Mouse (Mus musculus): ENCODE measurements around the gene AI854703. TPM values are rescaled to one million over a fixed set of nuclear protein-coding genes. Genes with fewer than 3 reads are reported as not detected.
A peak's percentile ranks its signal among the peaks of the same experiment; 100 is the strongest.

Gene AI854703
- polyA plus RNA-seq (2014; fragmentation: Nextera tagmentation; extraction: Ambion mirVana): 0.69 and 0.71 TPM in 2 replicates

DNA sequence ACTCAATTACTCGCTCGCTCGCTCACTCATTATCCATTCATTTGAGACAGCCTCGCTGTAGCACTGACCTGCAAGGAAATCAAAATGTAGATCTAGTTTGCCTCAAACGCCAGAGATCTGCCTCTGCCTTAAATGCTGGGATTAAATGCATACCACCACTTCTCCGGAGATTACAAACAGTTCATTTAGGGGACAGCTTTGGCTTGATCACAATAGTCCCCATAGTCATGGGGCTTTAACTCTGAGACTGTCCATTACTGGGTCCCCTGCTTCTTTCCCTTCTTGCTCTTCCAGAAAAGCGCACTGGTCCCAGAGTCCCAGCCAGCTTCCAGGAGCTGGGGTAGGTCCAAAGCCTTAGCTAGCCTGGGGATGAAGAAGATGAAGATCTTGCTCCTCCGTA, at the start of gene AI854703:
Gene AI854703 (plus strand): TSS at position 301 of the 400 bp plus-strand sequence.
- Histone ChIP-seq H3K4me2 (ENCODE audit: low read depth, low read length) (peak within 1 kb of the TSS; percentile 73), H3K36me3 (replicated peaks; ENCODE audit: control insufficient read depth, insufficient read depth, low read depth, low read length) (no peaks in the 10 kb centered on the region), H3K27ac (replicated peaks; ENCODE audit: low read depth, low read length) (no peak within 1 kb of the TSS), H3K27me3 (ENCODE audit: control insufficient read depth, insufficient read depth, low read length) (peaks cover 17% of the 10 kb centered on the region), H3K9ac (replicated peaks; ENCODE audit: low read length) (peak within 1 kb of the TSS; percentile 22), H3K4me3 (ENCODE audit: low read depth, low read length) (peak within 1 kb of the TSS; percentile 32), H3K9me3 (replicated peaks; ENCODE audit: control insufficient read depth, low read length) (no peaks in the 10 kb centered on the region), H3K4me1 (ENCODE audit: control insufficient read depth, insufficient read depth, low read length) (no peaks in the 10 kb centered on the region)
- WGBS: 30% methylated on average over 8 of the region's 8 CpGs
- DNase-seq (ENCODE audit: low spot score): no peak
- ATAC-seq (replicated peaks; ENCODE audit: insufficient number of reproducible peaks, low FRiP score, low TSS enrichment, low read depth): no peak

DNA sequence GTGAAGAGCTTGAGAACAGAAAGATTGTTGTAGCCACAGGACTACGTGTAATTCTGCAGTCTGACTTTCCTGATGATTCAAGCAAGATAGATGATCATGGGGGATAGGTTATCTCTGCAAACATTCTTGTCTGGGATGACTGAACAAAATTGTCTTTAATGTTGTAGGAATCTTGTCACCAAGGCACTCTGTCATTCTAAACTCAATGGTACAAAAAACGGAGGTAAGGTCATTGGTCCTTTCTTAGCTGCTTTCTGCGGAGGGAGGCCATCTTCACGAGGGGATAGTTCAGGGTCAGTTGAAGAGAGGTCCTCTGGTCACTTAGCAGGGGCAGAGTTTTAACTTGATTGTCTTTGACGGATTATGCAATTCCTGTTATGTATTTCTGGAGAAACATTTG, 47.8 kb upstream of the AI854703 start:
- no peak for ATAC-seq (replicated peaks; ENCODE audit: insufficient number of reproducible peaks, low FRiP score, low TSS enrichment, low read depth)
- WGBS: 67% methylated on average over 5 of the region's 5 CpGs

GRCm38 (mm10) chr6:48579215-48579648, 47.3 kb upstream of the AI854703 start:
- no peaks in the 10 kb centered on the region for H3K4me1 ChIP-seq (ENCODE audit: control insufficient read depth, insufficient read depth, low read length)
- no peak overlapping the region for H3K9ac ChIP-seq (replicated peaks; ENCODE audit: low read length)
- ATAC-seq (replicated peaks; ENCODE audit: insufficient number of reproducible peaks, low FRiP score, low TSS enrichment, low read depth) (no peak), DNase-seq (ENCODE audit: low spot score) (no peak)
- H3K9me3 ChIP-seq (replicated peaks; ENCODE audit: control insufficient read depth, low read length): no peaks in the 10 kb centered on the region
- H3K27me3 ChIP-seq (ENCODE audit: control insufficient read depth, insufficient read depth, low read length): no peaks in the 10 kb centered on the region
- H3K27ac ChIP-seq (replicated peaks; ENCODE audit: low read depth, low read length): no peak overlapping the region
- no peaks in the 10 kb centered on the region for H3K36me3 ChIP-seq (replicated peaks; ENCODE audit: control insufficient read depth, insufficient read depth, low read depth, low read length)
- no peak overlapping the region for H3K4me3 ChIP-seq (ENCODE audit: low read depth, low read length)
- H3K4me2 ChIP-seq (ENCODE audit: low read depth, low read length): no peak overlapping the region
- 34% methylated on average over 5 of the region's 5 CpGs for WGBS

More for the DNA sequence above, 47.8 kb upstream of the AI854703 start:
- Histone ChIP-seq H3K36me3 (replicated peaks; ENCODE audit: control insufficient read depth, insufficient read depth, low read depth, low read length) (no peaks in the 10 kb centered on the region), H3K4me2 (ENCODE audit: low read depth, low read length) (no peak overlapping the region), H3K4me1 (ENCODE audit: control insufficient read depth, insufficient read depth, low read length) (no peaks in the 10 kb centered on the region), H3K9ac (replicated peaks; ENCODE audit: low read length) (no peak overlapping the region), H3K27me3 (ENCODE audit: control insufficient read depth, insufficient read depth, low read length) (no peaks in the 10 kb centered on the region), H3K9me3 (replicated peaks; ENCODE audit: control insufficient read depth, low read length) (no peaks in the 10 kb centered on the region), H3K27ac (replicated peaks; ENCODE audit: low read depth, low read length) (no peak overlapping the region), H3K4me3 (ENCODE audit: low read depth, low read length) (no peak overlapping the region)
- DNase-seq (ENCODE audit: low spot score): no peak

- no peaks in the 10 kb centered on the region for H3K9me3 ChIP-seq (replicated peaks; ENCODE audit: control insufficient read depth, low read length)
- H3K4me2 ChIP-seq (ENCODE audit: low read depth, low read length): no peak overlapping the region
- no peak for ATAC-seq (replicated peaks; ENCODE audit: insufficient number of reproducible peaks, low FRiP score, low TSS enrichment, low read depth)
- H3K4me3 ChIP-seq (ENCODE audit: low read depth, low read length): no peak overlapping the region
- no peaks in the 10 kb centered on the region for H3K36me3 ChIP-seq (replicated peaks; ENCODE audit: control insufficient read depth, insufficient read depth, low read depth, low read length)
- 45% methylated on average over 3 of the region's 3 CpGs for WGBS
- DNase-seq (ENCODE audit: low spot score): no peak
- H3K27me3 ChIP-seq (ENCODE audit: control insufficient read depth, insufficient read depth, low read length): no peaks in the 10 kb centered on the region
- H3K4me1 ChIP-seq (ENCODE audit: control insufficient read depth, insufficient read depth, low read length): no peaks in the 10 kb centered on the region
- H3K9ac ChIP-seq (replicated peaks; ENCODE audit: low read length): no peak overlapping the region
- H3K27ac ChIP-seq (replicated peaks; ENCODE audit: low read depth, low read length): no peak overlapping the region
These were observed 45.3 kb upstream of the AI854703 start for GRCm38 (mm10) chr6:48581257-48581656.

GRCm38 (mm10) chr6:48582037-48582436, 44.5 kb upstream of the AI854703 start:
- H3K9ac ChIP-seq (replicated peaks; ENCODE audit: low read length): no peak overlapping the region
- H3K9me3 ChIP-seq (replicated peaks; ENCODE audit: control insufficient read depth, low read length): no peaks in the 10 kb centered on the region
- WGBS: 65% methylated on average over 3 of the region's 3 CpGs
- H3K36me3 ChIP-seq (replicated peaks; ENCODE audit: control insufficient read depth, insufficient read depth, low read depth, low read length): no peaks in the 10 kb centered on the region
- no peak overlapping the region for H3K4me2 ChIP-seq (ENCODE audit: low read depth, low read length)
- ATAC-seq (replicated peaks; ENCODE audit: insufficient number of reproducible peaks, low FRiP score, low TSS enrichment, low read depth) (peak; percentile 48; the same call in 1 of the 2 replicates), DNase-seq (ENCODE audit: low spot score) (peak; percentile 87)
- H3K27ac ChIP-seq (replicated peaks; ENCODE audit: low read depth, low read length): no peak overlapping the region
- H3K27me3 ChIP-seq (ENCODE audit: control insufficient read depth, insufficient read depth, low read length): no peaks in the 10 kb centered on the region
- no peaks in the 10 kb centered on the region for H3K4me1 ChIP-seq (ENCODE audit: control insufficient read depth, insufficient read depth, low read length)
- H3K4me3 ChIP-seq (ENCODE audit: low read depth, low read length): no peak overlapping the region

DNA sequence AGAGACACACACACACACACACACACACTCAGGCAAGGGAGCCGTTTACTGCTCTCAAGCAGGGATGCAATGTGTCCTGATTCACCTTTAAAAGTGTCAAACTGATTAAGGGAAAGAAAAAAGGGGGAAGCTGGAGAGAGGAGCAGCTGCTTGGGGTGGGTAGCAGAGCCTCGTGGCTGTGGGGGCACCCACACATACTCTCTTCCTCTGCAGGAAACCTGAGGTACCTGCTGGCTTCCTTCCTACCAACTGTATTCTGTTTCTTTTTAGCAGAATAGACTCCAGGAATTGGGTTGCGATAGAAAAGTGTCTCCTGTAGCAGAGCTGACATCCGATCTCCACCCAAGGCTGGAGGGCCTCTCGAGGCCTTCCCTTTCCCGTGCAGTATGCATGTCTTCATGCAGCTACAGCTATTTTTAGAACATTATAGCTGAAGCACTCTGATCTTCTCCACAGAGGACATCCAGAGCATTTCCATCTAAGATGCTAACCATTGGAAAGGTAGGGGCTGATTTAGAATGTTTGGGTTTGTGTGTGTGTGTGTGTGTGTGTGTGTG, 37.3 kb upstream of the AI854703 start, which contains the start of gene Gm45021:
Gene Gm45021 (plus strand): TSS at position 417 of the 557 bp plus-strand sequence.
- Histone ChIP-seq H3K27ac (replicated peaks; ENCODE audit: low read depth, low read length) (no peak within 1 kb of the TSS), H3K4me2 (ENCODE audit: low read depth, low read length) (no peak within 1 kb of the TSS), H3K4me1 (ENCODE audit: control insufficient read depth, insufficient read depth, low read length) (peaks cover 2% of the 10 kb centered on the region; the same call in 1 of the 2 replicates), H3K9ac (replicated peaks; ENCODE audit: low read length) (no peak within 1 kb of the TSS), H3K9me3 (replicated peaks; ENCODE audit: control insufficient read depth, low read length) (no peaks in the 10 kb centered on the region), H3K27me3 (ENCODE audit: control insufficient read depth, insufficient read depth, low read length) (no peaks in the 10 kb centered on the region), H3K36me3 (replicated peaks; ENCODE audit: control insufficient read depth, insufficient read depth, low read depth, low read length) (no peaks in the 10 kb centered on the region), H3K4me3 (ENCODE audit: low read depth, low read length) (no peak within 1 kb of the TSS)
- DNase-seq (ENCODE audit: low spot score) (no peak), ATAC-seq (replicated peaks; ENCODE audit: insufficient number of reproducible peaks, low FRiP score, low TSS enrichment, low read depth) (no peak)
- WGBS: 42% methylated on average over 6 of the region's 6 CpGs

DNA sequence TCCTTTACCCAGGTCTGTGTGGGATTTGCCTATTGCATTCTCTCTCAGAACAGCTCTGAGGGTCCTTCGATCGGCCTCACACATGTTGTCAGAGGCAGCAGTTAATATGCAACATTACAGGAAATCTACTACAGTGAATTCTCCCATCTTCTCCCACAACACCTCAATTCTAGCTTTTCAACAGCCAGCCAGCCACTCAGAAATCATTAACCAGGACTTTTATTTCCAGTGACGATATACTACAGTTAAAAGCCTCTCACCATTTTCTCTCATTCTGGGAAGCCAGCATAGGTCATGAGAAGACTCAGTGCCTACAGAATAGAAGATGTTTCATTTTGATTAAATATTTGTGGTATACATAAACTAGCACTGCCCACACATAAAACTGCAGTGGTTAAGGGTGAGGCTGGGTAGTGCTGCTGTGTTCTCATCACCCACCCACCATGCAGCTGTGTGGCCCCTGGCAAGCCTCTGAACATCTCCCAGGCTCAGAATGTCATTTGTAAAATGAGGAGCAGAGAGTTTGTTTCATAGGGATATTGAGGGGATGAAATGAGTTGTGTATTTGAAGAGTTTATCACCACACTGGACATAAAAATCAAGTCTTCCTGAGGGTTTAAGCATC, 35.2 kb upstream of the AI854703 start:
- no peak overlapping the region for H3K4me2 ChIP-seq (ENCODE audit: low read depth, low read length)
- WGBS: 90% methylated on average over 3 of the region's 3 CpGs
- DNase-seq (ENCODE audit: low spot score) (no peak), ATAC-seq (replicated peaks; ENCODE audit: insufficient number of reproducible peaks, low FRiP score, low TSS enrichment, low read depth) (no peak)
- H3K27ac ChIP-seq (replicated peaks; ENCODE audit: low read depth, low read length): no peak overlapping the region
- no peak overlapping the region for H3K4me3 ChIP-seq (ENCODE audit: low read depth, low read length)
- peaks cover 3% of the 10 kb centered on the region for H3K9me3 ChIP-seq (replicated peaks; ENCODE audit: control insufficient read depth, low read length)
- no peak overlapping the region for H3K9ac ChIP-seq (replicated peaks; ENCODE audit: low read length)
- peaks cover 3% of the 10 kb centered on the region for H3K36me3 ChIP-seq (replicated peaks; ENCODE audit: control insufficient read depth, insufficient read depth, low read depth, low read length)
- no peaks in the 10 kb centered on the region for H3K27me3 ChIP-seq (ENCODE audit: control insufficient read depth, insufficient read depth, low read length)
- H3K4me1 ChIP-seq (ENCODE audit: control insufficient read depth, insufficient read depth, low read length): peaks cover 2% of the 10 kb centered on the region; the same call in 1 of the 2 replicates

DNA sequence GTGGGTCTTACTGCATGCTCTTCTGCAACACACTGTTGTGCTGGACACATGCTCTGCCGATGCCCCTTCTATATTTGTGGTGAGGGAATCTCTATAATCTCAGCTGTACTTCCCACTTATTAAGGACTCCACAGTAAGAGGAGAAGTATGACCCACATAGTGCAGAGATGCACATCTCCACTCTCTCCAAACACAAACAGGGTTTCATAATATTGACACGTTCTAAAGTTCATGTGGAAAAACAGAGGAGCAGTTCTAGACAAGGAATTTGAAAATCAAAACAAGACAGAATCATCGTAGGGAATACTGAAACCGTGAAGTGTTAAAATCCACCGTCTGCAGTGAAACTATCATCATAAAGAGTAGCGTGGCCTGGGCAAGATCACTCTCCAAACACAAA, 34.7 kb upstream of the AI854703 start:
- Histone ChIP-seq H3K9ac (replicated peaks; ENCODE audit: low read length) (no peak overlapping the region), H3K27me3 (ENCODE audit: control insufficient read depth, insufficient read depth, low read length) (no peaks in the 10 kb centered on the region), H3K36me3 (replicated peaks; ENCODE audit: control insufficient read depth, insufficient read depth, low read depth, low read length) (peaks cover 9% of the 10 kb centered on the region), H3K4me3 (ENCODE audit: low read depth, low read length) (no peak overlapping the region), H3K4me2 (ENCODE audit: low read depth, low read length) (no peak overlapping the region), H3K4me1 (ENCODE audit: control insufficient read depth, insufficient read depth, low read length) (peaks cover 2% of the 10 kb centered on the region; the same call in 1 of the 2 replicates), H3K9me3 (replicated peaks; ENCODE audit: control insufficient read depth, low read length) (peaks cover 9% of the 10 kb centered on the region), H3K27ac (replicated peaks; ENCODE audit: low read depth, low read length) (no peak overlapping the region)
- WGBS: 85% methylated on average over 6 of the region's 6 CpGs
- no peak for ATAC-seq (replicated peaks; ENCODE audit: insufficient number of reproducible peaks, low FRiP score, low TSS enrichment, low read depth)
- no peak for DNase-seq (ENCODE audit: low spot score)

Measured in embryonic facial prominence, embryonic 11.5 days (tissue).